Mouse (Mus musculus) heart, postnatal 0 days (tissue): ENCODE results near the gene Scimp.

Experiments used
- CTCF ChIP-seq: IDR thresholded peaks from 2 replicates; pipeline ENCODE4 v1.5.1; 2016; ENCODE audit warnings: antibody characterized with exemption, control low read depth, low read depth
- EP300 ChIP-seq: IDR thresholded peaks from 2 replicates; pipeline ENCODE4 v1.6.1; 2016; ENCODE audit warnings: antibody characterized with exemption, low read depth

DNA sequence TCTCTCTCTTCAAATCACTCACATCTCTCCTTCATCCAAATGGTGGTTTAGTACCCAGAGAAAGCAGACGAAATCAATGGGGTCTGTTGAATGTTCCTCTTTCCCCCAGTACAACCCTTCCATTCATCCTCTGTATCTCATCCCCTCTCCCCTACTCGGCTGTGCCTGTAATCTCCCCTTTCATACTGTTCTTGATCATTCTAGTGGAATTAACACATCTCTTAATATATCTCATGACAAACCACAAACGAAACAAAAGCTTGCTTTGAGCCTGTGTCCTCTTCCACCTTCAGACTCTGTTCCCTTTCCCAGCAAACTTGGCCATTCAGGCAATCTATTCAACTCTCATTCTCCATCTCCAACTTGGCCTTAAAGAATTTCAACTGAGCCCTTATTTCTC lies 18.8 kb upstream of the Scimp start:
- no peak for TF ChIP-seq CTCF
- TF ChIP-seq EP300 = no peak
